Mouse (Mus musculus): ENCODE measurements around the gene Fam151b. TPM values are rescaled to one million over a fixed set of nuclear protein-coding genes. Genes with fewer than 3 reads are reported as not detected.

Fam151b gene
- polyA plus RNA-seq, 1 experiment from 2014 or later, result not detected

DNA sequence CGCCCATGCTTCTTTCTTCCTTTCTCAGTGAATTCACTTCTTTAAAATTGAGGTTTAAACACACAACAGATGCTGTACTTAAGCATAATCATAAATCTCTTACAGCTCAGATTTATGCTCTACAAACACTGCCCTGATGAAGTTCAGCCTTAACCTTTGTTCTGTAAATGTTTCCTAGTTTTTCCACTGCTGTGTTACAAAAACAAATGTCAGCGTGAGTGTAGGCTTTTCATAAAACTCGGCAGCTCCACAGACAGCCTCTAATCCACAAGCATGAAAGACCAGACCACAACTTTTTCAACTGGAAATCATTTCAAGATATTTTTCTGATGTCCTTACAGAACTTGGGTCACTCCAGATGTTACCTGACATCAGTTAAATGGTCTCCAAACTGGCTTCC is 80.3 kb downstream of the Fam151b start:
- H3K27ac ChIP-seq, result no peak overlapping the region
- no peak overlapping the region for H3K9ac ChIP-seq
- no peak for ATAC-seq (ENCODE audit: insufficient number of reproducible peaks, insufficient read depth, low FRiP score, low TSS enrichment)
- no peak overlapping the region for H3K4me2 ChIP-seq (replicated peaks)
- no peak overlapping the region for H3K4me3 ChIP-seq
- H3K27me3 ChIP-seq, result no peaks in the 10 kb centered on the region
- no peaks in the 10 kb centered on the region for H3K4me1 ChIP-seq
- 75% methylated on average over 3 of the region's 3 CpGs for WGBS
- H3K9me3 ChIP-seq, result no peaks in the 10 kb centered on the region
- H3K36me3 ChIP-seq, result no peaks in the 10 kb centered on the region

DNA sequence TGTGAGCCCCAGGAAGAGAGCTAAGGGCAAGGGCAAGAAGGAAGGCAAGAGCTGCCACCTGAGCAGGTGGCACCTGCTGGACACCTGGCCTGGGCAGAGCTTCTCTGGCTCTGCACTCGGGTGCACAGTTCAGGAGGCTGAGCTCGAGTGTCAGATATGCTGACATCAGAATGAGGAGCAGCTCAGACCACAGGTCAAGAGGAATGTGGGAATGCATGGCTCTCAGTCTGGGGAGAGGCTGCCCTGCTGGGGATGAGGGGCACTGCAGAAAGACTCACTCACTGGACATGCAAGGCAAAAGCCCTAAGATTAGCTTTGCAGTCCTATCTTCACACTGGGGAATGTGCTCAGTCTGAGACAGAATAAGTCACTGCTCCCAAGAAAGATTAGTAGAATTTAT is 81.8 kb downstream of the Fam151b start:
- Histone ChIP-seq H3K4me1 (no peaks in the 10 kb centered on the region), H3K4me3 (no peak overlapping the region), H3K36me3 (no peaks in the 10 kb centered on the region), H3K4me2 (replicated peaks) (no peak overlapping the region), H3K27ac (no peak overlapping the region), H3K9ac (no peak overlapping the region), H3K9me3 (no peaks in the 10 kb centered on the region), H3K27me3 (no peaks in the 10 kb centered on the region)
- 54% methylated on average over 2 of the region's 2 CpGs for WGBS
- no peak for ATAC-seq (ENCODE audit: insufficient number of reproducible peaks, insufficient read depth, low FRiP score, low TSS enrichment)

Other genes with a start within 250 kb of the Fam151b start
- 1.2 and 2.6 TPM in 2 replicates for gene Gm20379, start 178.0 kb downstream of the Fam151b start, polyA plus RNA-seq (2016; fragmentation: Nextera tagmentation; extraction: Ambion mirVana)
- gene Dhfr, start 129.3 kb downstream of the Fam151b start, polyA plus RNA-seq (2016; fragmentation: Nextera tagmentation; extraction: Ambion mirVana), result 17.0 and 17.3 TPM in 2 replicates
- 38.6 and 39.5 TPM in 2 replicates for gene Msh3, start 129.0 kb downstream of the Fam151b start, polyA plus RNA-seq (2016; fragmentation: Nextera tagmentation; extraction: Ambion mirVana)
- gene Ankrd34b, start 58.1 kb downstream of the Fam151b start, polyA plus RNA-seq (2016; fragmentation: Nextera tagmentation; extraction: Ambion mirVana), result 0.05 TPM in 2 replicates
- 14.2 and 15.4 TPM in 2 replicates for gene Zfyve16, start 46.9 kb upstream of the Fam151b start, polyA plus RNA-seq (2016; fragmentation: Nextera tagmentation; extraction: Ambion mirVana)
- gene Spz1, start 92.2 kb upstream of the Fam151b start, polyA plus RNA-seq (2016; fragmentation: Nextera tagmentation; extraction: Ambion mirVana), result not detected in 2 replicates
- gene Serinc5, start 127.1 kb upstream of the Fam151b start, polyA plus RNA-seq (2016; fragmentation: Nextera tagmentation; extraction: Ambion mirVana), result 12.0 and 12.4 TPM in 2 replicates